Mouse (Mus musculus): ENCODE measurements around the gene Ldb2.

DNA sequence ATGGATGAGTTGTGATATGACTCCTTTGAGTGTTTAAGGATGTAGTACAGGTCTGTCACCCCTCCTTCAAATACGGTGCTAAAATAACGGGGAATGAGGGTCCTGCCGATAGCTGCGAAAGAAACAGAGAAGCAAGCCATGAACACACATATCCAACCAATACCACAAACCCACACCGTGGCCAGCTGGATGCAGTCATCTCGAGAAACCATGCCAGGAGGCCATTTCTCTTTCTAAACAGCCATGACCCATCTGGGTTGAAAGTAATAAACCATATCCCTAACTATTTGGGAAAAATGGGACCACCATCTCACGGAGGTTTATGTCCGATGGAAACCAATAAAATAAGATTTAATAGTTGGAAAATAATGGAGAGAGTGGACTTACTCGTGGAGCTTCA lies 257.7 kb downstream of the Ldb2 start:
- no peak for TF ChIP-seq MAX (IDR thresholded peaks at IDR 0.05)
- no peak for TF ChIP-seq CTCF (IDR thresholded peaks at IDR 0.05; ENCODE audit: control insufficient read depth, insufficient read depth, insufficient read length)
- no peak for TF ChIP-seq CEBPB (IDR thresholded peaks at IDR 0.05; ENCODE audit: low read depth)
- no peak for TF ChIP-seq USF1 (IDR thresholded peaks at IDR 0.05; ENCODE audit: low read depth)
